Mouse (Mus musculus) gastrocnemius, postnatal 25 days (tissue): ENCODE data around the gene Pkmyt1. TPM values are rescaled to one million over a fixed set of nuclear protein-coding genes. Genes with fewer than 3 reads are reported as not detected.

Experiments used
- total RNA-seq, 2 experiments: library from RNA; stranded (reverse); gene quantifications; 1 replicate in 1 of 2; 2 replicates in 1 of 2; pipeline ENCODE4 v1.2.3; 2021

Pkmyt1 gene
- total RNA-seq, 2 experiments from 2014 or later = 0.67 to 0.83 TPM

Other genes with a start within 250 kb of the Pkmyt1 start
- not detected for gene Vmn2r117, start 246.6 kb upstream of the Pkmyt1 start, total RNA-seq
- 1 to 10 TPM; 1.9 to 2.4 TPM for gene Zfp213, start 162.1 kb upstream of the Pkmyt1 start, total RNA-seq
- gene Zfp13, start 126.8 kb upstream of the Pkmyt1 start, total RNA-seq = 1 to 10 TPM; 2.0 to 2.1 TPM
- not detected for gene Zscan10, start 125.5 kb upstream of the Pkmyt1 start, total RNA-seq
- gene Mmp25, start 81.1 kb upstream of the Pkmyt1 start, total RNA-seq = not detected
- not detected for gene Bicdl2, start 65.8 kb upstream of the Pkmyt1 start, total RNA-seq
- 100 to 1,000 TPM; 123 to 156 TPM for gene Hcfc1r1, start 52.7 kb upstream of the Pkmyt1 start, total RNA-seq
- 10 to 100 TPM in 1 of 2 experiments, 1 to 10 TPM in 1; 9.3 to 10.8 TPM for gene Thoc6, start 52.5 kb upstream of the Pkmyt1 start, total RNA-seq
- gene Tnfrsf12a, start 48.9 kb upstream of the Pkmyt1 start, total RNA-seq = 10 to 100 TPM; 46.1 to 61.5 TPM
- gene Cldn6, start 47.1 kb upstream of the Pkmyt1 start, total RNA-seq = not detected
- gene Cldn9, start 42.3 kb upstream of the Pkmyt1 start, total RNA-seq = under 1 TPM in 1 of 2 experiments, not detected in 1; 0.19 TPM
- not detected for gene 1520401A03Rik, start 3.6 kb upstream of the Pkmyt1 start, total RNA-seq
- 1 to 10 TPM; 4.4 to 5.2 TPM for gene Paqr4, start 14.5 kb downstream of the Pkmyt1 start, total RNA-seq
- not detected for gene Kremen2, start 19.5 kb downstream of the Pkmyt1 start, total RNA-seq
- 10 to 100 TPM; 33.5 to 34.0 TPM for gene Flywch1, start 45.3 kb downstream of the Pkmyt1 start, total RNA-seq
- gene Flywch2, start 59.7 kb downstream of the Pkmyt1 start, total RNA-seq = under 1 TPM; 0.56 to 0.83 TPM
- gene Srrm2, start 64.2 kb downstream of the Pkmyt1 start, total RNA-seq = 100 to 1,000 TPM; 157 to 160 TPM
- gene Elob, start 102.8 kb downstream of the Pkmyt1 start, total RNA-seq = 100 to 1,000 TPM; 237 to 267 TPM
- not detected for gene Prss33, start 109.7 kb downstream of the Pkmyt1 start, total RNA-seq
- gene Prss32, start 117.5 kb downstream of the Pkmyt1 start, total RNA-seq = not detected
- gene Prss41, start 117.8 kb downstream of the Pkmyt1 start, total RNA-seq = not detected
- gene Prss21, start 141.7 kb downstream of the Pkmyt1 start, total RNA-seq = not detected
- not detected for gene Dcpp1, start 154.5 kb downstream of the Pkmyt1 start, total RNA-seq
- gene Dcpp2, start 154.5 kb downstream of the Pkmyt1 start, total RNA-seq = not detected
- gene Dcpp3, start 191.1 kb downstream of the Pkmyt1 start, total RNA-seq = not detected
- gene Sbp, start 215.3 kb downstream of the Pkmyt1 start, total RNA-seq = not detected
- gene Sbpl, start 228.9 kb downstream of the Pkmyt1 start, total RNA-seq = not detected